Comparison of ENCODE assay signal across 26 mouse cellular contexts in genomic region chr4:155703425-155703929, GRCm38 (mm10). TPM values are rescaled to one million over a fixed set of nuclear protein-coding genes. Genes with fewer than 3 reads are reported as not detected.
DNase-seq lines count a peak whose midpoint lies in the region; ATAC-seq lines count a peak whose summit lies in the region.
"Had no signal": no experiment of that assay in that cellular context is flagged by ENCODE, and none has a peak within 500 bp of the region (broad histone marks: within the 10 kb centered on the region; RNA-seq: fewer than 3 reads in every experiment).

No protein-coding gene starts in this region.

- peaks cover 24% of the 10 kb centered on the region for H3K4me1 ChIP-seq in forebrain, embryonic 10.5 days
- peaks cover 3% of the 10 kb centered on the region; the same call in 1 of the 2 replicates for H3K4me1 ChIP-seq in forebrain, embryonic 11.5 days (replicated peaks; ENCODE audit: control insufficient read depth, insufficient read depth, low read length)
- peaks cover 38% of the 10 kb centered on the region for H3K4me1 ChIP-seq in megakaryocyte, embryonic 14.5 days
- H3K4me1 ChIP-seq in liver, embryonic 13.5 days (replicated peaks), result peaks cover 30% of the 10 kb centered on the region
- H3K4me1 ChIP-seq in midbrain, embryonic 14.5 days (ENCODE audit: control insufficient read depth, insufficient read depth, low read length), result peaks cover 17% of the 10 kb centered on the region
- H3K4me1 ChIP-seq in kidney, embryonic 16.5 days (ENCODE audit: insufficient read depth, low read length), result peaks cover 11% of the 10 kb centered on the region

- H3K9ac ChIP-seq in forebrain, embryonic 11.5 days (ENCODE audit: low read length), result no peak overlapping the region
- H3K9ac ChIP-seq in liver, embryonic 13.5 days, result no peak overlapping the region
- no peak overlapping the region for H3K9ac ChIP-seq in midbrain, embryonic 14.5 days (replicated peaks; ENCODE audit: low read length)
- no peak overlapping the region for H3K9ac ChIP-seq in kidney, embryonic 16.5 days (replicated peaks; ENCODE audit: low read length)

- intact Hi-C loops in left cerebral cortex, postnatal 14 days (cut with DNase I), result loop anchor here (5.0 kb wide), 1 partner anchor 76 kb away; no protein-coding TSS in a partner anchor

- H3K4me2 ChIP-seq in forebrain, embryonic 11.5 days (ENCODE audit: low read depth, low read length, severe bottlenecking), result no peak overlapping the region
- peak overlapping the region; percentile 77; the same call in 1 of the 2 replicates for H3K4me2 ChIP-seq in liver, embryonic 13.5 days
- no peak overlapping the region for H3K4me2 ChIP-seq in midbrain, embryonic 14.5 days (ENCODE audit: low read length)
- H3K4me2 ChIP-seq in kidney, embryonic 16.5 days (replicated peaks; ENCODE audit: low read depth, low read length), result no peak overlapping the region

- peak overlapping the region; percentile 100; the same call in 1 of the 2 replicates for H3K4me3 ChIP-seq in forebrain, embryonic 10.5 days
- H3K4me3 ChIP-seq in forebrain, embryonic 11.5 days (ENCODE audit: low read depth, low read length), result no peak overlapping the region
- H3K4me3 ChIP-seq in megakaryocyte, embryonic 14.5 days (replicated peaks), result peak overlapping the region; percentile 97
- no peak overlapping the region for H3K4me3 ChIP-seq in liver, embryonic 13.5 days (replicated peaks)
- H3K4me3 ChIP-seq in midbrain, embryonic 14.5 days (replicated peaks; ENCODE audit: low read depth, low read length), result no peak overlapping the region
- no peak overlapping the region for H3K4me3 ChIP-seq in kidney, embryonic 16.5 days (ENCODE audit: low read length)

- no peak overlapping the region for H3K27ac ChIP-seq in forebrain, embryonic 10.5 days
- H3K27ac ChIP-seq in forebrain, embryonic 11.5 days (ENCODE audit: low read depth, low read length), result no peak overlapping the region
- H3K27ac ChIP-seq in liver, embryonic 13.5 days, result no peak overlapping the region
- H3K27ac ChIP-seq in midbrain, embryonic 14.5 days (replicated peaks; ENCODE audit: low read depth, low read length), result no peak overlapping the region
- H3K27ac ChIP-seq in kidney, embryonic 16.5 days (ENCODE audit: low read length), result no peak overlapping the region

- no peak for ATAC-seq in forebrain, embryonic 11.5 days (replicated peaks; ENCODE audit: low FRiP score)
- no peak for ATAC-seq in megakaryocyte, adult 5-6 weeks (ENCODE audit: poor library complexity, severe bottlenecking)
- no peak for ATAC-seq in liver, embryonic 13.5 days (ENCODE audit: low read depth)
- no peak for ATAC-seq in midbrain, embryonic 14.5 days (ENCODE audit: low FRiP score, low TSS enrichment)
- ATAC-seq in kidney, embryonic 16.5 days (ENCODE audit: low FRiP score, low TSS enrichment), result no peak
- ATAC-seq: forebrain, embryonic 16.5 days; hindbrain, embryonic 16.5 days; intestine, embryonic 15.5 days had no signal

- no peaks in the 10 kb centered on the region for H3K27me3 ChIP-seq in forebrain, embryonic 10.5 days (ENCODE audit: poor library complexity, severe bottlenecking)
- no peaks in the 10 kb centered on the region for H3K27me3 ChIP-seq in forebrain, embryonic 11.5 days (ENCODE audit: control insufficient read depth, insufficient read depth, low read length)
- H3K27me3 ChIP-seq in megakaryocyte, embryonic 14.5 days (replicated peaks), result peaks cover 6% of the 10 kb centered on the region
- no peaks in the 10 kb centered on the region for H3K27me3 ChIP-seq in liver, embryonic 13.5 days
- no peaks in the 10 kb centered on the region for H3K27me3 ChIP-seq in midbrain, embryonic 14.5 days (ENCODE audit: control insufficient read depth, insufficient read depth, low read length)
- no peaks in the 10 kb centered on the region for H3K27me3 ChIP-seq in kidney, embryonic 16.5 days (ENCODE audit: insufficient read depth, low read length)
- H3K27me3 ChIP-seq: embryonic facial prominence, embryonic 12.5 days; intestine, embryonic 15.5 days; limb, embryonic 12.5 days; neural tube, embryonic 13.5 days had no signal

- no peaks in the 10 kb centered on the region for H3K36me3 ChIP-seq in forebrain, embryonic 10.5 days (replicated peaks)
- H3K36me3 ChIP-seq in forebrain, embryonic 11.5 days (ENCODE audit: control insufficient read depth, insufficient read depth, low read length), result no peaks in the 10 kb centered on the region
- peaks cover 13% of the 10 kb centered on the region for H3K36me3 ChIP-seq in megakaryocyte, embryonic 14.5 days (replicated peaks; ENCODE audit: low read length)
- H3K36me3 ChIP-seq in liver, embryonic 13.5 days, result peaks cover 7% of the 10 kb centered on the region; the same call in 1 of the 2 replicates
- H3K36me3 ChIP-seq in midbrain, embryonic 14.5 days (ENCODE audit: control insufficient read depth, insufficient read depth, low read length), result no peaks in the 10 kb centered on the region
- H3K36me3 ChIP-seq in kidney, embryonic 16.5 days (ENCODE audit: insufficient read depth, low read length), result no peaks in the 10 kb centered on the region
- H3K36me3 ChIP-seq: embryonic facial prominence, embryonic 12.5 days; intestine, embryonic 15.5 days; limb, embryonic 12.5 days; midbrain, embryonic 10.5 days; neural tube, embryonic 13.5 days had no signal

- no peak for DNase-seq in forebrain, embryonic 10.5 days (ENCODE audit: extremely low spot score, low spot score)
- no peak for DNase-seq in forebrain, embryonic 11.5 days (ENCODE audit: low spot score)
- DNase-seq in liver, embryonic 13.5 days, result no peak
- no peak for DNase-seq in left cerebral cortex, postnatal 14 days (ENCODE audit: low spot score in 2 of 2)
- no peak for DNase-seq in midbrain, embryonic 14.5 days
- DNase-seq: adrenal gland, postnatal 10 days; cerebellum, adult 8-10 months; cerebellum, postnatal 36 days; heart, postnatal 14 days; kidney, adult 2 months; kidney, postnatal 4 days; layer of hippocampus, adult 9-11 months; right cerebral cortex, postnatal 4 days; thymus, adult 2 months; thymus, postnatal 4 days had no signal

- H3K9me3 ChIP-seq in forebrain, embryonic 10.5 days, result no peaks in the 10 kb centered on the region
- no peaks in the 10 kb centered on the region for H3K9me3 ChIP-seq in forebrain, embryonic 11.5 days (ENCODE audit: control insufficient read depth, low read length)
- no peaks in the 10 kb centered on the region for H3K9me3 ChIP-seq in megakaryocyte, embryonic 14.5 days
- H3K9me3 ChIP-seq in liver, embryonic 13.5 days (replicated peaks), result no peaks in the 10 kb centered on the region
- H3K9me3 ChIP-seq in midbrain, embryonic 14.5 days (ENCODE audit: control insufficient read depth, low read length), result no peaks in the 10 kb centered on the region
- no peaks in the 10 kb centered on the region for H3K9me3 ChIP-seq in kidney, embryonic 16.5 days (ENCODE audit: low read length)
- H3K9me3 ChIP-seq: embryonic facial prominence, embryonic 12.5 days; intestine, embryonic 15.5 days; limb, embryonic 12.5 days; midbrain, embryonic 10.5 days; neural tube, embryonic 13.5 days had no signal

- 92% methylated on average over 4 of the region's 4 CpGs for WGBS in forebrain, embryonic 10.5 days
- 87% methylated on average over 4 of the region's 4 CpGs for WGBS in forebrain, embryonic 11.5 days
- 82% methylated on average over 4 of the region's 4 CpGs for WGBS in liver, embryonic 13.5 days (ENCODE audit: insufficient replicate concordance)
- 98% methylated on average over 4 of the region's 4 CpGs for WGBS in midbrain, embryonic 14.5 days
- WGBS in kidney, embryonic 16.5 days, result 98% methylated on average over 4 of the region's 4 CpGs

RNA-seq across cellular contexts. Expression of gene Ssu72, which starts 1.1 kb away (rescaled TPM):
- polyA plus RNA-seq in forebrain, embryonic 10.5 days (2016; fragmentation: Nextera tagmentation; extraction: Ambion mirVana), result 163 and 164 TPM in 2 replicates
- polyA plus RNA-seq in forebrain, embryonic 11.5 days (2014; fragmentation: Nextera tagmentation; extraction: Ambion mirVana), result 138 and 144 TPM in 2 replicates
- 37.1 and 112 TPM in 2 replicates for polyA plus RNA-seq in megakaryocyte, embryonic 14.5 days (2012; ENCODE audit: insufficient read depth, low replicate concordance)
- 130 and 132 TPM in 2 replicates for total RNA-seq in megakaryocyte, adult 5-6 weeks (2015)
- 125 and 133 TPM in 2 replicates for total RNA-seq in megakaryocyte, adult 5-6 weeks (2017)
- 77.7 TPM in 2 replicates for polyA plus RNA-seq in liver, embryonic 13.5 days (2015; fragmentation: Nextera tagmentation; extraction: Ambion mirVana)
- 10 to 100 TPM; 84.2 to 86.8 TPM for total RNA-seq in left cerebral cortex, postnatal 14 days (2021)
- 162 and 177 TPM in 2 replicates for polyA plus RNA-seq in midbrain, embryonic 14.5 days (2014; fragmentation: Nextera tagmentation; extraction: Ambion mirVana)
- polyA plus RNA-seq in kidney, embryonic 16.5 days (2015; fragmentation: Nextera tagmentation; extraction: Ambion mirVana), result 144 and 159 TPM in 2 replicates

RNA-seq across cellular contexts. Expression of gene Fndc10, which starts 9.3 kb away (rescaled TPM):
- 0.64 and 0.67 TPM in 2 replicates for polyA plus RNA-seq in forebrain, embryonic 10.5 days (2016; fragmentation: Nextera tagmentation; extraction: Ambion mirVana)
- 2.3 and 2.9 TPM in 2 replicates for polyA plus RNA-seq in forebrain, embryonic 11.5 days (2014; fragmentation: Nextera tagmentation; extraction: Ambion mirVana)
- polyA plus RNA-seq in megakaryocyte, embryonic 14.5 days (2012; ENCODE audit: insufficient read depth, low replicate concordance), result 0.44 and 4.7 TPM in 2 replicates
- 0.55 and 0.71 TPM in 2 replicates for total RNA-seq in megakaryocyte, adult 5-6 weeks (2015)
- total RNA-seq in megakaryocyte, adult 5-6 weeks (2017), result 0.26 and 0.45 TPM in 2 replicates
- polyA plus RNA-seq in liver, embryonic 13.5 days (2015; fragmentation: Nextera tagmentation; extraction: Ambion mirVana), result 0.39 and 0.49 TPM in 2 replicates
- 10 to 100 TPM; 22.8 to 26.0 TPM for total RNA-seq in left cerebral cortex, postnatal 14 days (2021)
- polyA plus RNA-seq in midbrain, embryonic 14.5 days (2014; fragmentation: Nextera tagmentation; extraction: Ambion mirVana), result 6.3 and 13.8 TPM in 2 replicates
- polyA plus RNA-seq in kidney, embryonic 16.5 days (2015; fragmentation: Nextera tagmentation; extraction: Ambion mirVana), result 2.5 and 2.8 TPM in 2 replicates

RNA-seq across cellular contexts. Expression of gene Tmem240, which starts 31.1 kb away (rescaled TPM):
- 0.36 and 0.77 TPM in 2 replicates for polyA plus RNA-seq in forebrain, embryonic 10.5 days (2016; fragmentation: Nextera tagmentation; extraction: Ambion mirVana)
- 0.76 and 1.2 TPM in 2 replicates for polyA plus RNA-seq in forebrain, embryonic 11.5 days (2014; fragmentation: Nextera tagmentation; extraction: Ambion mirVana)
- 1.2 and 3.2 TPM in 2 replicates for polyA plus RNA-seq in megakaryocyte, embryonic 14.5 days (2012; ENCODE audit: insufficient read depth, low replicate concordance)
- 0.09 and 0.30 TPM in 2 replicates for total RNA-seq in megakaryocyte, adult 5-6 weeks (2015)
- 0.18 TPM in 1 of 2 replicates, not detected in the other for total RNA-seq in megakaryocyte, adult 5-6 weeks (2017)
- polyA plus RNA-seq in liver, embryonic 13.5 days (2015; fragmentation: Nextera tagmentation; extraction: Ambion mirVana), result 0.07 and 0.18 TPM in 2 replicates
- 10 to 100 TPM; 67.0 to 70.7 TPM for total RNA-seq in left cerebral cortex, postnatal 14 days (2021)
- 7.5 and 19.8 TPM in 2 replicates for polyA plus RNA-seq in midbrain, embryonic 14.5 days (2014; fragmentation: Nextera tagmentation; extraction: Ambion mirVana)
- 0.45 and 0.53 TPM in 2 replicates for polyA plus RNA-seq in kidney, embryonic 16.5 days (2015; fragmentation: Nextera tagmentation; extraction: Ambion mirVana)

RNA-seq across cellular contexts. Expression of gene Mib2, which starts 34.5 kb away (rescaled TPM):
- polyA plus RNA-seq in forebrain, embryonic 10.5 days (2016; fragmentation: Nextera tagmentation; extraction: Ambion mirVana), result 16.8 and 18.3 TPM in 2 replicates
- 21.2 and 22.3 TPM in 2 replicates for polyA plus RNA-seq in forebrain, embryonic 11.5 days (2014; fragmentation: Nextera tagmentation; extraction: Ambion mirVana)
- polyA plus RNA-seq in megakaryocyte, embryonic 14.5 days (2012; ENCODE audit: insufficient read depth, low replicate concordance), result 45.2 and 94.9 TPM in 2 replicates
- 5.9 and 6.4 TPM in 2 replicates for total RNA-seq in megakaryocyte, adult 5-6 weeks (2015)
- total RNA-seq in megakaryocyte, adult 5-6 weeks (2017), result 23.5 and 29.0 TPM in 2 replicates
- polyA plus RNA-seq in liver, embryonic 13.5 days (2015; fragmentation: Nextera tagmentation; extraction: Ambion mirVana), result 3.2 and 3.7 TPM in 2 replicates
- total RNA-seq in left cerebral cortex, postnatal 14 days (2021), result 100 to 1,000 TPM; 105 TPM
- 39.6 and 40.8 TPM in 2 replicates for polyA plus RNA-seq in midbrain, embryonic 14.5 days (2014; fragmentation: Nextera tagmentation; extraction: Ambion mirVana)
- 31.9 and 34.1 TPM in 2 replicates for polyA plus RNA-seq in kidney, embryonic 16.5 days (2015; fragmentation: Nextera tagmentation; extraction: Ambion mirVana)

RNA-seq across cellular contexts. Expression of gene Mmp23, which starts 50.3 kb away (rescaled TPM):
- polyA plus RNA-seq in forebrain, embryonic 10.5 days (2016; fragmentation: Nextera tagmentation; extraction: Ambion mirVana), result 1.8 and 2.8 TPM in 2 replicates
- polyA plus RNA-seq in forebrain, embryonic 11.5 days (2014; fragmentation: Nextera tagmentation; extraction: Ambion mirVana), result 2.5 and 2.7 TPM in 2 replicates
- polyA plus RNA-seq in megakaryocyte, embryonic 14.5 days (2012; ENCODE audit: insufficient read depth, low replicate concordance), result 3.7 TPM in 1 of 2 replicates, not detected in the other
- total RNA-seq in megakaryocyte, adult 5-6 weeks (2015), result 0.18 and 0.20 TPM in 2 replicates
- total RNA-seq in megakaryocyte, adult 5-6 weeks (2017), result 0.22 and 0.94 TPM in 2 replicates
- polyA plus RNA-seq in liver, embryonic 13.5 days (2015; fragmentation: Nextera tagmentation; extraction: Ambion mirVana), result 4.9 and 6.0 TPM in 2 replicates
- total RNA-seq in left cerebral cortex, postnatal 14 days (2021), result 1 to 10 TPM; 1.2 to 2.4 TPM
- polyA plus RNA-seq in midbrain, embryonic 14.5 days (2014; fragmentation: Nextera tagmentation; extraction: Ambion mirVana), result 2.5 and 3.9 TPM in 2 replicates
- polyA plus RNA-seq in kidney, embryonic 16.5 days (2015; fragmentation: Nextera tagmentation; extraction: Ambion mirVana), result 70.4 and 71.7 TPM in 2 replicates
- polyA plus RNA-seq: macrophage had no signal

Comparison
In these comparisons a context has a peak if more than half of its experiments do, and no peak if none do; other contexts are left out.
1. H3K4me3 ChIP-seq: peak in forebrain, embryonic 10.5 days (single experiment) and megakaryocyte, embryonic 14.5 days (single experiment); none in forebrain, embryonic 11.5 days (single experiment), liver, embryonic 13.5 days (single experiment), midbrain, embryonic 14.5 days (single experiment) and kidney, embryonic 16.5 days (single experiment).